Mouse (Mus musculus) hindlimb bud, embryonic 11.5 days (tissue): ENCODE data around the gene Abhd5.
"Not testable (repeated sequence)": the region's sequence is repeated elsewhere in the genome, so short reads cannot be mapped to it uniquely, and the experiment has no call there.

Experiments used
- DNase-seq: peaks from one replicate; pipeline ENCODE4 v3.0.0-alpha.2; 2012; ENCODE audit warnings: low read depth, low spot score; ENCODE audit errors: extremely low spot score

The Abhd5 gene

GRCm38 (mm10) chr9:122351303-122352024 lies at the start of gene Abhd5:
Gene Abhd5 (plus strand): TSS chr9:122351608.
- peak; percentile 52 for DNase-seq

GRCm38 (mm10) chr9:122305302-122305701 lies 46.1 kb upstream of the Abhd5 start:
- no peak for DNase-seq

GRCm38 (mm10) chr9:122309013-122309980 lies 42.1 kb upstream of the Abhd5 start:
- DNase-seq, result no peak

GRCm38 (mm10) chr9:122310613-122311049 lies 40.8 kb upstream of the Abhd5 start:
- peak; percentile 75 for DNase-seq

- no peak for DNase-seq
These were observed 40.2 kb upstream of the Abhd5 start for GRCm38 (mm10) chr9:122311051-122311760.

- no peak for DNase-seq
These were observed 39.0 kb upstream of the Abhd5 start for GRCm38 (mm10) chr9:122312296-122312990.

- DNase-seq, result not testable (repeated sequence)
These were observed 38.3 kb upstream of the Abhd5 start for GRCm38 (mm10) chr9:122313128-122313527.

DNA sequence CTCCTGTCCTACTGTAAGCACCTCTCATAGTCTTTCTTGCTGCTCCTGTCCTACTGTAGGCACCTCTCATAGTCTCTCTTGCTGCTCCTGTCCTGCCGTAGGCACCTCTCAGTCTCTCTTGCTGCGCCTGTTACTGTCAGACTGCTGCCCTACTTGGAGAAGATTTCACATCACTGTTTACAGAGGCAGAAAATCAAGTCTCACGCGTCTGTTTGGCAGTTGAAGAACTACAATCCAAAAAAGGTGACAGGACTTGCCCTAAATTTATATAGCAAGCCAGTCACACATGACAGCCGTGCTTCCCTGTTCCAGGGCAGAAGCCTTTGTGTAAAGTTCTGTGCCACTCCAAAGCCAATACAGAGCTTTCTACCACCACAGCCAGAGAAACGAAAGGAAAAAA lies 37.0 kb upstream of the Abhd5 start:
- DNase-seq, result no peak

- DNase-seq, result no peak
These were observed 36.5 kb upstream of the Abhd5 start for GRCm38 (mm10) chr9:122314942-122315341.

- no peak for DNase-seq
These were observed 35.9 kb upstream of the Abhd5 start for GRCm38 (mm10) chr9:122315501-122315900.

- DNase-seq, result no peak
These were observed 34.8 kb upstream of the Abhd5 start for GRCm38 (mm10) chr9:122316562-122316961.

DNA sequence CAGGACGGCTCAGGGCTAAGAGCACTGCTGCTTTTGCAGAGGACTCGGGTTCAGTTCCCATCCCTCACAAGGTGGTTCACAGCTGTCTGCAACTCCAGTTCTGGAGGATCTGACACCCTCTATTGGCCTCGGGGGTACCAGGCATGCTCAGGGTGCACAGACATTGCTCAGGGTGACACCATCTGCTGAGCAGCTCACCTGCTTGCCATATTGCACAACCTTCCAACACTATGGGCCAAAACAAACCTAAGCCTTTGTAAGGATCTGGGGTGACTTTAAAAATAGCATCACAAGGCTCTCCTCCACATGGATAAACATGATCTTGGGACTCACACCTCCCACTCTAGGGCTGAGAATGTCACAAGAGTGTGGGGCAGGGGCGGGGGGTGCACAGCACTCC lies 30.8 kb upstream of the Abhd5 start:
- no peak for DNase-seq

- DNase-seq, result no peak
These were observed 29.1 kb upstream of the Abhd5 start for GRCm38 (mm10) chr9:122322356-122322755.

DNA sequence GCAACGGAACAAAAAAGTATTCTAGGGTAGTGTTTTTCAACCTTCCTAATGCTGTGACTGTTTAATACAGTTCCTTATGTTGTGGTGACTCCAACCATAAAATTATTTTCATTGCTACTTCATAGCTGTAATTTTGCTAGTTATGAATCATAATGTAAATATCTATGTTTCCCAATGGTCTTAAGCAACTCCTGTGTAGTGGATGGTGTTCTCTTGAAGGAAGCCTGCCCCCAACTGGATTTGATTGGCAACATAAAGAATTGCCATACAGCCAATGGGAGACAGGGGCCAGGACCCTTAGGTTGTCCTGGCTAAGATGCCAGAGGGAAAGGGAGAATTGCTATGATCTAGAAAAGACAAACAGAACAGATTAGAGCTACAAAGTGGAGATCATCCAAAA lies 25.4 kb upstream of the Abhd5 start:
- DNase-seq, result no peak

- DNase-seq, result no peak
These were observed 23.2 kb upstream of the Abhd5 start for GRCm38 (mm10) chr9:122328199-122328598.

DNA sequence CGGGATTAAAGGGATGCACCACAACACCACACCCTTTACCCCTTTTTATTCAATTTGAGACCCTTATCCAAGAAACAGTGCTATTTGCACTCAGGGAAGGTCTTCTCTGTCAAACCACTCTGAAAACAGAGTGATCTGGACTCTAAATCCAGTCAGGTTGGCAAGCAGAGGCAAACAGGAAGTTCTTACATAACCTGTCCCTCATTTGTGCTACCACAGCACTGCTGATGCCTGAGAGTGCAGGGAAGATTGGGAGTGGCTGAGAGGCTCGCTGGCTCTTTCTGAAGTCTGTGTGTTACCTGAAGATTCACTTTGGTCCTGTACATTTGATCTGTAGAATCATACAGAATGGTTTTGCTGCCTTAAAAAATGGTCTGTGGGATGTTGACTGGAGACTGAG lies 14.7 kb upstream of the Abhd5 start:
- DNase-seq, result no peak

DNA sequence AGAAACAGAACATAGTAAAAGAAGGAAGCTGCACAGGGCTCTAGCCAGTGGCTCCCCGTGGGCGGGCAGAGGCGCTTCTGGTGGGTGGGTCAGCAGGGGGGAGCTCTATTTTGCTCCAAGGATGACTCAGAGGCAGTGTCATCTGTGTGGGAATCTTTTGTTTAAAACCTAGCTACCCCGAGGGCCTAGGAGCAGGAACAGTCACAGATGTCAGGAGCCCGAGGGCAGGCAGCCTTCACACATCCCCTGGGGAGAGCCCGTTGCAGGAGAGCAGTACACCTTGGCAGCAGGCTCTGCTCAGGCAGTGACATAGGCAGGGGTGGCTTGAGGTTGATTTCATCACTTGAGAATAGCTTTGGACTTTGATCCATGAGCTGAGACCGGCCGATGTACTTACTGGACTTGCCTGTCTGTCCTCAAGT lies 13.9 kb upstream of the Abhd5 start:
- no peak for DNase-seq

- no peak for DNase-seq
These were observed 11.4 kb upstream of the Abhd5 start for GRCm38 (mm10) chr9:122339972-122340371.

DNA sequence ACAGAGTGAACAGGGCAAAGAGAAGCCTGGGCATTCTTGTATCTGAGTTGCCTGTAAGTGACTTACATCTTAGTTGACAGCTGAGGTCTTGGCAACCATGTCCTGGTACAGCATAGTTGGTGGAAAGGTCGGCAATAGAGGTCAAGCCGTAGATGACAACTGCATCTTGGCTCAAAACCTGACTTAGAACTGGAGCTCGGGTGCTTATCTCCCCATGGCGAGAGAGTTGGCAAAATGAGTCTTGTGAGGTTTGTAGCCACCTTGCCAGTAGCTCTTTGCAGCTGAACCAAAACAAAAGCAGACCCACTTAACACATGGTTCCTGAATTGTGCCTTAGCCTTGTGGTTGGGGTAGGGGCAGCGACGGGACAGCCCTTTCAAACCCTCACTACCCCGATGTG lies 8.0 kb upstream of the Abhd5 start:
- DNase-seq, result no peak

DNA sequence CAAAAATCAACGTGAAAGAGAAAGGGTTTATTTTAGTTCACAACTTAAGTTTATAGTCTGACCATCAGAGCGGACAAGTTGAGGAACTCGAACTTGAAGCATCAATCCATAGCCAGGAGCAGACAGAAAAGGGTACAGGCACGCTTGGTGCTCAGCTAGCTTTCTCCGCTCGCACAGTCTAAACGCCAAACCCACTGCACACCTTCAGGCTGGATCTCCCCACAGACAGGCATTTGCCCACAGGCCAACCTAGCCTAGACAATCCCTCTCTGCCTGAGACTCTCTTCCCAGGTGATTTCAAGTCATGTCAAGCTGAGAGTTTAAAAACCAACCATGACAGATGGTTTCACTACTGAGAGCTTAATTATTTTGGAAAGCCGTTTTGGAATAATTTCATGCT lies 6.8 kb upstream of the Abhd5 start:
- DNase-seq, result no peak

GRCm38 (mm10) chr9:122345291-122345690 lies 6.1 kb upstream of the Abhd5 start:
- no peak for DNase-seq
